Mouse (Mus musculus) left cerebral cortex, postnatal 4 days (tissue): ENCODE measurements around the gene Fam83g. TPM values are rescaled to one million over a fixed set of nuclear protein-coding genes. Genes with fewer than 3 reads are reported as not detected.

Source experiments
- DNase-seq: peaks from one replicate; pipeline ENCODE4 v3.0.0-alpha.2; 2022
- intact Hi-C: fragments of 180-260 bp; cut with DNase I; formaldehyde crosslinking; loops from one replicate; pipeline ENCODE4 v1.15.1; 2025
- total RNA-seq, 2 experiments: library from RNA; stranded (reverse); gene quantifications; 2 replicates each; pipeline ENCODE4 v1.2.3; 2021

Fam83g gene
- total RNA-seq, 2 experiments from 2014 or later, result 0.12 TPM; not detected in 1

DNA sequence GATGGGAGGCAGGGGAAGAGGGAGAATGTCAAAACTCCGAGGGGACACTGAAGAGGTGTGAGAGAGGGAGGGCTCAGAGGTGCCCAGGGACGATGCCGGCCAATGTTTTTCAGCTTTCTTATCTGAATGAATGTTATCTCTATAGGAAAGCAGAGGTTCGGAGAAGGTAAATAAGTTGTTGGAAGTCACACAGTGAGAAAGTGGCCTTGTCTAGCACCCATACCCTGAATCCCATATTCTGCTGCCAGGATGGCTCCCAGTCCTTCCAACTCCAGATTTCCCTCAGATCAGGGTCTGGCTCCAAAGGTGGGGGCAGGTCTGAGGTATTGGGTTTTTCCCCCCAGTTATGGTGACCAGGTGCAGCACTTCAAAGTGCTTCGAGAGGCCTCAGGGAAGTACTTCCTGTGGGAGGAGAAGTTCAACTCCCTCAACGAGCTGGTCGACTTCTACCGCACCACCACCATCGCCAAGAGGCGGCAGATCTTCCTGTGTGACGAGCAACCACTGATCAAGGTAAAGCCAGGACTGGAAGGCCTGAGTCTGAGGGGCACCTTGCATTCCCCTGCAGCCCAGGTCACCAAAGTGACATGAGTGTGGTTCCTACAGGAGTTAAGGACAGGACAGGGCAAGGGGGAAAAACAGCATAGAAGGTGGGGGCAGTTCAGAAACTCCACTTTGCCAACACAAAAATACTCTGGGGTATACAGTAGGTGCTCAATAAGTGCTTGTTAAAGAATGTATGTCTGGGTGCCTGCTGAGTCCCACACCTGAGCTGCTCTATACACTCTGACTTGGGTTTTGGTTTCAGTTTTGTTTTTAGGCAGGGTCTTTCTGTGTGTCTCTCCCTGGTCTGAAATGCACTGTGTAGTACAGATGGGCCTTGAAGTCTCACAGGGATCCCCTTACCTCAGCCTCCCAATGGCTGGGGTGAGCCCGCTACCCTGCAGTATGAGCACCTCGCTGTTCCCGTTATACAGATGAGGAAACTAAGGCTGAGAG lies 14.1 kb upstream of the Fam83g start:
- no peak for DNase-seq
- intact Hi-C loops, result no loop called here

DNA sequence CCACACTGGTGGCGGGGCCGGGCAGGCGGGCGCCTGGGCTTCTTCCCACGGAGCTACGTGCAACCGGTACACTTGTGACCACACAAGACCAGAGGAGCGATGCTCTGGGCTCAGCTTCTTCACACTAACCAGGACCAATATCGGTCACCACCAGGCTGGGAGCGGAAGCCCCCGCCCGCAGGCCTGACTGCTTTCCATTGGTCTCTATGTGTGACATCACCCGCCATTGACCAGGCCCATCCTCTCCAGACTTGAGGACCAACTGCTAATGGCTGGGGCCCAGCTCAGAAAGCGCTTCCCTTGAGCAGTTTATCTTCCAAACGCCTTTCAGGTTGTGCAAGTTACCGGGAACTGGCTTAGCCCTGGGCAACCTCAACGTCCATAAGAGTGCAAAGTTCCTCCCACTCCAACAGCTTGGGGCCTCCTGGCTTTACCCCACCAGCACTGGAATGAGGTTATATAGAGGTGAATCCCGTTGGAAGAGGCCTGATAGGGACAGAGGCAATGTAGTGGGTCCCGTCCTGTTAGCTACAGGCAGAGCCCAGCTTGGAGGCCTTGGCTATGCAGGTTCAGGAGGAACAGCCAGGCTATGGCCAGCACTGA lies 12.0 kb upstream of the Fam83g start:
- DNase-seq, result no peak
- intact Hi-C loops, result no loop called here

DNA sequence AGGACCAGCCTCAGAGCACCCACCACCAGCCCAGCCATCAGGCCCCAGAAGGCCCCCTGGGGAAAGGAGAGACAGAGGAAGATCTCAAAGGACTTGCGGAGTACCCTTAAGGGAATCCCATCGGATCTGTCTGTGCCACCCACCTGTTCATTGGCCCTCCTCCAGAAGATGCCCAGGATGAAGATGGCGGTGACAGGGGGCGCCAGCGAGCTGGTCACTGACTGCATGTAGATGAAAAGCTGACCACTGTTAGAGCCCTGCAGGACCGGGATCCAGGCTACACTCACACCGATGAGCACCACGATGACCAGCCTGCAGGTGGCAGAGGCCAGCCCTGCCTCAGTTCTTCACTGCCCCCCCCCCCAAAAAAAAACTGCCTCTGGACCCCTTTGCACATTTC lies 10.2 kb upstream of the Fam83g start:
- intact Hi-C loops, result no loop called here
- DNase-seq, result peak; percentile 59

DNA sequence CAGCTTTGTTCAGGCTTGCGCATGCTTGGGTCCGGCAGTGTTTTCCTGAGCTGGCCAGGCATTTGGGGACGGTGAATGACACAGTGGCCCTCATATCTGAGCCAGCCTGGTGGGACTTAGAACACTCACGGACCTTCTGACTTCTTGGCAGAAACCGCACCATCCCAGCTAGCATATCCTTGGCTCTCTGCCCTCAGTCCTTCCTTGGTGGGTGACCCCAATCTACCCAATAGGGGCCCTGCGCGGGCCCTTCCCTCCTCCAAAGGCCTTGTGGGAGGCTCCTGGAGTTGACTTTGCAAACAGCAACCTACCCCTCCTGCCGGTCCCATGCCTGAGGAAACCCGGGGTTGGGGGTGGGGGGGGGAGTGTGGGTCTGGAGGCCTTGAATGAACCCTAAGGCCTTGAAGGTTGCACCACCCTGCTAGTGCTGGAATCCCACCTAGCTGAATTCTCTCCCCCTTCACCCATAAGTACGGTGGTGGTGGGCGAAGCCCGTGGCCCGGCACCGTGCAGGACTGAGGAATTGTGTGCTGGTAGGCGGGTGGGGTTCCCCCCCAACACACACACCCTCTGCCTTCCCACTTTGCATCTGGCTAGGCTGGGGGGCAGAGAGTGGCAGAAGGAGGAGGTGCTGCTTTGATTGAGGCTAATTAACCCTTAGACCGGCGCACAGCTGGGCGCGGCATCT lies 9.6 kb upstream of the Fam83g start:
- no peak for DNase-seq
- intact Hi-C loops, result no loop called here

DNA sequence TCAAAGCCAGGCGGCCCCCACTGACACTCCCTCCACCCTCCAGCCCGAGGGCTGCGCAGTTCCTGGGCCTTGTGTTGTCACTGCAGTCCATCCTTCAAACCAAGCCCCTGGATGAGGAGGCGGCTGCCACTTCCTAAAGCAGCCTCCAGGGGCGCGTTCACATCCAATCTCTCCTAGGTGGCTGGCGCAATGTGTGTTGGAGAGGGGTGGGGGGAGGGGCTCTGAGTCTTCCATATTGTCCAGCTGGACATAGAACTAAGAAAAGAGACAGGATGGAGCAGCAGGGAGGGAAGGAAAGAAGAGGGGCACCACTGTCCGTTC lies 9.1 kb upstream of the Fam83g start:
- intact Hi-C loops, result no loop called here
- DNase-seq, result peak; percentile 51

DNA sequence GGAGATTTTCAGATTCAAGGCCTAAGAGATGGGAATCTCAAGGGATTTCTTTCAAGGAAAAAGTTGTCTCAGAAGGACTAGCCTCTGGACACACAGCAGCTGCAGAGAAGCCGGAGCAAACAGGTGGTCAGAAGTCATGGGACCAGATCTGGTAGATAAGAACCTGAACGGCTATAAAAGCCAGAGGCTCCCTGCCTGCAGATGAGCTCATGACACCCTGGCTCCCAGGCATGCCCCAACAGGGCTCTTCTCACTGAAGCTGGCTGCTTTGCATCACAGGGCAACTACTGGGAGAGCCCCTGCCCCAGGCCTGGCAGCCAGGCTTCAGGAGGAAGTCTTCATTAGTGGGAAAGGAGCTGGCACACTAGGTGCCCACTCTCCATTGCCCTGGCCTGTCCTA lies 8.6 kb upstream of the Fam83g start:
- intact Hi-C loops, result no loop called here
- no peak for DNase-seq

DNA sequence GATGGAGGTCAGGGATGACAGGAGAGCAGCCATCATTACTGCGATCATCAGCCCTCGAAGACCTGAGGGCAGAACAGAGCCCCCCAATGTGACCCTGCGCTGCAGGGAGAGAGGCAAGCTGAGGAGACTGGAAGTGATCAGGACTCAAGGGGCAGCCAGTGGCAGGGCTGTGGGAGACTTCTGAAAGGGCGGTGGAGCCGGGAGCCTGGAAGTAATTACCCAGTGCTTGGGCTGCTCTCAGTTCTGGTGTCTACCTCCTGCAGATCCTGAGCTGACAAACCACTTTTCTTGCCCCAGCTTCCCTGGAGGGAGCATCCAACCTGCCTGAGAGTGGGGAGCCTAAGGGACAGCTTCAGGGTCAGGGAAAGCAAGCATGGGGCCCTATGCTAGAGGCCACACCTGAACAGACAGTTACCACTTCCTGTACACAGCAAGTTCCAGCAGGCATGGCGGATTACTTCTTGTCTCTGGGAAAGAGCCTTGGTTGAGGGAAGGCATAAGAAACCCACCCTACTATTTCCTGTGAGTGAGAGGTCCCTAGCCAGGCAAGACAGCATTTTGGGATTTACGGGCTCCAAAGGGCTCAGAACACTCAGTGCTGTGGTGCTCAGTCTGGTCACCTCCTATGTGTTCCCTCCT lies 7.6 kb upstream of the Fam83g start:
- intact Hi-C loops, result no loop called here
- DNase-seq, result no peak

DNA sequence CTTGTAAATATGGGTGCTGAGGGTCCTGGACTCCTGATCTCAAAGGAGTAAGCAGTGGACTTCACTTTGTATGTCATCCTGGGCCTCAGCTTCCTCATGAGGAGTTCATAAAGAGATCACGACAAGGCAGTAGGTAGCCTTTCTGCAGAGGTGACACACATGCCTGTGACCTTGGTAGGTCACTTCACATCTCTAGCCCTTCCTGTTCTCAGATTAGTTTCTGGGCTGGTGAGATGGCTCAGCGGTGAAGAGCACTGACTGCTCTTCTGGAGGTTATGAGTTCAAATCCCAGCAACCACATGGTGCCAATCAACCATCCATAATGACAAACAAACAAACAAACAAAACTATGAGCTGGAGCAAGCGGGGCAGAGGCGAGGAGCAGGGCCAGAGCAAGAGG lies 6.2 kb upstream of the Fam83g start:
- DNase-seq, result no peak
- intact Hi-C loops, result no loop called here

DNA sequence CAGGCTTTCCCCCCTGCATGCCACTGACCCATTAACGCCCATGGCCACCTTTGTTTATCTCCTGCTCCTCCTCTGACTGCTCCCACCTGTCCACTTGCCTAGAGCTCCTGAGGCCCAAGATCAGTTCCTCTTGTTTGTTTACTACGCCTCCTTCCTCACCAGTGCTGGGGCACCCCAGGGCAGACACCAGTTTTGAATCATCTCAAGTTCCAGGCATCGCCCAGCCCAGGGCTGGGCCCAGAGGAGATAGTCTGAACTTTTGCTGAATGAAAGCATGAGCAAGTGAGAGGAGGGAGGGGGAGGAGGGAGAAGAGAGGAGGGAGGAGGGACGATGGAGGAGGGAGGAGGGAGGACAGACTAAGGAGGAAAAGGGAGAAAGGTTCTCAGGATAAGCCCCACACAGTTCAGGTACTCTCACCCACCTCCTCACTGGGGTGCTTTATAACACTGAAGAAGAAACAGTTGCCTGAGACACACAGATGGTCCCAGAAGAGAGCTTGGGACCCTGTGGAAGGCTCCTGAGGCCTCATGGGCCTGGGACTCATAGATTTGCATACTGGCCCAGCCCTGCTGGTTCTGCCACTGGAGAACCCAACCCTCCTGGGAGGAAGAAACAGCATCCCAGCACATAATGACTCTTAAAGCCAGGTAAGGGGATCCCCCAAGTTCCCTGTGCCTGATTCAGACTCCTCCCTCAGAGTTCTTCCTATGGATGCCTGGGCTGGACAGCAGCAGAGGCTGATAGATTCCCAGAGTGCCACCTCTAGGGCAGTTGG lies 4.6 kb upstream of the Fam83g start:
- DNase-seq, result no peak
- intact Hi-C loops, result no loop called here

DNA sequence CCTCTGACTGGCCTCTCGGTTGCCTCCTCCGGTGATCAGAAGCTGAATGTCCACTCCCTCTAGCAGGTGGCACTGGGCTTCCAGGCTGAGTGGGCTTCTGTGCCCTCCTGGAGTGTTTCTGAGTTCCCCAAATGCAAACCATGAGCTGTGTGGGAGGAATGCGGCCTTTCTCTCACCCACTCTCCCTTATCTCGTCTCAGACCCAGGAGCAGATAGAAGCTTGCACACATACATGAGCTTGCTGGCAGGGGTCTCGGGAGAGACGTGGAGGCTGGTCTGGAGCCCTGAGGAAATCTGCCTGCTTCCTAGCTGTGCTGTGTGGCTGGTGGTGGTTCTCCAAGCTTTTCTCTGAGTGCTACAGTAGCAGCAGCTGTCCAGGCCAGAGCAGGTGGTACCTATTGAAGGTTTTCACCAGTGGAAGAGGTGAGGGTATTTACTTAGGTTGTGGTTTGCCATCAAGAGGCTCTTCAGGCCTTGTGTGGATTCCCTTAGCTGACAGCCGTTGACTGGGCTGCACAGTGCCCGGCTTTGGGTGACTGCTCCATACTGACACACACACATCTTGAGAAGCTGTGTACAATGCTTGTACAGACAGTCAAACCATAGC lies 1.3 kb downstream of the Fam83g start:
- intact Hi-C loops, result no loop called here

DNA sequence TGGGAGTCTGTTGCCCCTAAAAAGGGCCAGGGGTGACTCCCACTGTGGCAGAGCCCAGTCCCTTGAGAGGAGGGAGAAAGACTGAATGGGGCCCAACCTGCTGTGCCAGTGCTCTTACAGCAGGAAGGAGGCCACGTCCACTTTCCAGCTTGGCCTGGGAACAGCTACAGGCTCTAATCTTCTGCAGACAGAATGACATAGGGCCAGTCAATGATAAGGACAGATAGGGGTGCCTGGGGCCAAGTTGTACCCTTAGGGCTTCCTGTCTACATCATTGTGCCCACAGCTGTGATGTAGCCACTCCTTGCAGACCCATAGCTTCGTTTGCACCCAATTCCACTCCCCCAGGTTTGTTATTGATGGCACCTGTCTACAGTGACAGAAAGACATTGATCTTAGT lies 2.2 kb downstream of the Fam83g start:
- no peak for DNase-seq
- intact Hi-C loops, result no loop called here

More for the DNA sequence above, 1.3 kb downstream of the Fam83g start:
- no peak for DNase-seq

DNA sequence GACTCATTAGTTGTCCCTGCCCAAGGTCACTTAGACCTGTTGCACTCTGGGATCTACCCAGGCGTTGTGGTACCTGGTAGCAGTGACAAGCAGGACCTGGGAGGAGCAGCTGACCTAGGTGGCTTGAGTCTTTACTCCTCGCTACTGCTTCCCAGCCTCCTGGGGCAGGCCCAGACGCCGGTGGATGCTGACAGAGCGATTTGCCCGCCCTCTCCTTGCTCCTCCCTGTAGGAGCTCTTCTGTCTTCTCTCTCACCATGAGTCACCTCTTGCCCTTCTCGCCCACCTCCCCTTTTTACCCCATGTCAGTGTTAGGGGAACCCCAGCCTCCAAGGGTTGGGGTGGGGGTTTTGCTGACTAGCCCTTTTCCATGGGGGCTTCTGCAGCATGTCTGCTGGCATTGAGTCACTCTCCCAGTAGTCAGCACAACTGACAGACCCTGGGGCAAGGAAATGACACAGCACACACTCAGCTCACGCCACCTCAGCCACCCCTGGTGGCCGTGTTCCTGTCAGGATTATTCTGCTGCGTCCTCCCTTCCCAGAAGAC lies 3.1 kb downstream of the Fam83g start:
- intact Hi-C loops, result no loop called here
- no peak for DNase-seq

DNA sequence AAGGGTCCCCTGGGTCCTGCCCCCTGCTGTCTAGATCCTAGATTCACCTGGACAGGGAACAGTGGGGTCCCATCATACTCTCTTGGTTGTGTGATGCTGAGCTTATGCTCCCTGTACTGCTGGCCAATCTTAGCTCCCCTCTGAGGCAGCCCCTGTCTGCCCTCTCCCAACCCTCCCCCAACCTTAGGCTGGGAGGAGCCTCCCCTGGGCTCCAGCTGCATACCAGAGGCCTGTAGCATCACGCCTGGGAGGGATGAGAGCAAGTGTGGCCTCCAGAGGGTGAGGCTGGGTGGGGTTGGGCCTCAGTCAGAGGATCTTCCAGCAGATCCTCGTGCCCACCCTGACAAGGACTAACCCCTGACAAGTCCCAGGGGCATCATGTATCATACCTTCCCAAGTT lies 3.7 kb downstream of the Fam83g start:
- DNase-seq, result no peak
- intact Hi-C loops, result no loop called here

DNA sequence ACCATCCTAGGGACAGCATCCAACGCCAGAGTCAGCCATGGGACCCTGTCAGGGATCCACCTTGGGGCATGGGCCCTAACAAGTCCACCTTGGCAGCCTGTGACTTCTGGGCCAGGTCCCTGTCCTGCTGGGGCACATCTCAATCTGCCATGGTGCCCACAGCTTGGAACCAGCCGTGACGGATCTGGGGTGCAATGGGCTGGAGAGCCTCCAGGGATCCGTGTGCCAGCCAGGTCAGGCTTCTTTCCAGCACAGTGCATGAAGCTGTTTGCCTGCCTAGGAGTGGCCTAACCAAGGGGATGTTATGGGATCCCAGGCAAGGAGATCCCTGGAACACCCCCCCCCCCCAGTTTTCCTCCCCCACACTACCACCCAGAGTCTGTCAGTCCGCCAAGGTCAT lies 9.1 kb downstream of the Fam83g start:
- intact Hi-C loops, result no loop called here
- DNase-seq, result peak; percentile 66

DNA sequence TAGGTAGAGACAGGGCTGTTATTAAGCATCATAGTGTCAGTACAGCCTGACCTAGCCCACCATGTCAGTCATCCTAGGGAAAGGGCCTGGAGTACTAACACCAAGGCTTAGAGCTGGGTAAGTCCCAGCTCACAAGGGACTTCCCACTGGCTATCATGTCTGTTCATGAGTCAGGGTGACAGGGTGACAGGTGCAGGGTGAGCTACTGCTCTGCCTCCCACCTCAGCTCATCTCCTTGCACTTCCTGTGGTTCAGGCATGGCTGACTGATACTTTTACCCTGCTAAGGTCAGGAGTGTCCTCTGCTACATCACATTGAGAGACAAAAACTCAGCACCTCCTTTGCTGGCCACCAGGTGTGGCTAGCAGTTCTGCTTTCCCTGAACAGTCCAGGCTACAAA lies 15.0 kb downstream of the Fam83g start:
- intact Hi-C loops, result no loop called here
- DNase-seq, result no peak

DNA sequence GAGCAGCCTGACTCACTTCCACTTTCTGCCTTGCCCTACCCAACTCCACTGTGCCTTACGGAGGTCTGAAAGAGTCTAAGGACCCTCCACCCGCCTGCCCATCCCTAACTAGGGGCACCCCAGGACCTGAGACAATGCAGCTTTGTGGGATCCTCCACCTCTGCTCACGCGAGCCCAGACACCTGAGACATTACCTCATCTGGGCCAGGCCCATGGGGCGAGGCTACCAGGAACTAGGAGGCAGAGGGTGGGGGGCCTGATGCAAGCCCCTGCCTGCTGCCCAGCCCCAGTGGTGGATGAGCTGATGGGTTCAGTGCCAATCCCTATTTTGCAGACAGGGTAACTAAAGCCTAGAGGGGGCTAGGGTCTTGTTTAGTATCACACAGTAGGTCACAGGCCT lies 15.6 kb downstream of the Fam83g start:
- DNase-seq, result no peak
- intact Hi-C loops, result no loop called here

DNA sequence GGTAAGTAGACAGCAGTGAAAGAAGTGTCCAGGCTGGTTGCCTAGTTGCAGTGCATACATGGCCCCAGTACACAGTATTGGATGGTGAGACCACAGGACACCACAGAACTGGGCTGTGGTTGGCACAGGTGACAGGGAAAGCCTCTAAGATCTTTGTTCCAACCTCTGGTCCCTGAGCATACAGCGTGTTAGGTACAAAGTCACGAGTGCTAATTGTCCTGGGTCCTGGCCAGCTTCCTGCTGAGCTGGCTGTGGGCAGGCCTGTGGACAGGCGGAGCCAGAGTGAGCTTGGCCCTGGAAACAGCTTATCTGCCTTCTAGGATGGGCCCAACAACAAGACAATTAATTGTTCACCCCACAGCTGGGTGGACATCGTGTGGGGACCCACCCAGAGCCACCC lies 16.0 kb downstream of the Fam83g start:
- DNase-seq, result peak; percentile 76
- intact Hi-C loops, result no loop called here

DNA sequence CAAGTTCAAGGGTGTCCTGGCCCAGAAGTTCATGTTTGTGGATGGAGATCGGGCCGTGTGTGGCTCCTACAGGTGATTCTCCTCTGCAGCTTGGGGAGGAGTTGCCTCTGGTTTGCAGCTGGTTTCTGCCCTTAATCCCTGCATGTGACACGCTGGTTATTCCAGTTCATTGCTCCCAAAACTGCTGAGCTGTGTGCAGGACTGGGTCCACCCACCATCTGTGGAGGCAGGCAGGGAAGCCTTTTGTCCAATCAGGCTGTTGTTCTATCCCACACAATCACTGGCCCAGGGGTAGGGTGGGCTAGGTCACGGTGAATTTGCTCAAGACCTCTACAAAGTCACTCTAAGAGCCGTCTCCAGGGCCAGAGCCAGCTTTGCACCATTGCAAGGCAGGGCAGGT lies 17.8 kb downstream of the Fam83g start:
- no peak for DNase-seq
- intact Hi-C loops, result no loop called here

DNA sequence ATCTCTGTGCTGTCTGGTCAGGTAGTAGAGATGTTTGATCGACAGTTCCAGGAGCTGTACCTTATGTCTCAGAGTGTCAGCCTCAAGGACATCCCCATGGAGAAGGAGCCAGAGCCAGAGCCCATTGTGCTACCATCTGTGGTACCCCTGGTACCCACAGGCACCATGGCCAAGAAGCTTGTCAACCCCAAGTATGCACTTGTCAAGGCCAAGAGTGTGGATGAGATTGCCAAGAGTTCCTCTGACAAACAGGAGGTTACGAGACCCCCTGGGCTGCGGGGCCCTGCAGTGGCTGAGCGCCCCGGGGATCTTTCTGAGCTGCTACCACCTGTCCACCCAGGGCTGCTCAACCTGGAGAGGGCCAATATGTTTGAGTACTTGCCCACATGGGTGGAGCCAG lies 18.6 kb downstream of the Fam83g start:
- intact Hi-C loops, result no loop called here

DNA sequence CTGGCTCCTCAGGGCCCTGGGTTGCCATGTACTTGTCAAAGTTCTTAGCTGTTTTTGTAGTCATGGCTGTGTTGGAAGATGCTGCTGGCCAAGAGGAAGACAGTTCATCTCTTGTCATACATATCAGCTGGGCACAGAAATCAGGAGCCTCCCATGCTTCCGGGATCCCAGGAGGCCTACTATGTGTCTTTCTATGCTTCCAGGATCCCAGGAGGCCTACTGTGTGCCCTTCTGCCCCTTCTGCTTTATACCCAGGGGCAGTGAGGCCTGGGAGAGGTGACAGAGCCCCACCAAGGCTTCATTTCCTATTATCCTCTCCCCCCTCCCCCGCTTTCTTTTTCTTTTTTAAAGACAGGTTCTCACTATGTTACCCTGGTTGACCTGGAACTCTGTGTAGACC lies 21.7 kb downstream of the Fam83g start:
- DNase-seq, result no peak
- intact Hi-C loops, result no loop called here

More for the DNA sequence above, 18.6 kb downstream of the Fam83g start:
- no peak for DNase-seq
